Mouse (Mus musculus): ENCODE results near the gene Cox17.
A peak's percentile ranks its signal among the peaks of the same experiment; 100 is the strongest.

Cox17 gene

GRCm38 (mm10) chr16:38395060-38395730, 48.4 kb downstream of the Cox17 start:
- DNase-seq (ENCODE audit: low read depth, low spot score), result no peak

GRCm38 (mm10) chr16:38396155-38396554, 49.4 kb downstream of the Cox17 start:
- peak; percentile 37 for DNase-seq (ENCODE audit: low read depth, low spot score)

GRCm38 (mm10) chr16:38398266-38398665, 51.5 kb downstream of the Cox17 start:
- no peak for DNase-seq (ENCODE audit: low read depth, low spot score)

GRCm38 (mm10) chr16:38399076-38399475, 52.3 kb downstream of the Cox17 start:
- DNase-seq (ENCODE audit: low read depth, low spot score), result no peak

GRCm38 (mm10) chr16:38399531-38400231, 52.9 kb downstream of the Cox17 start:
- peak; percentile 25 for DNase-seq (ENCODE audit: low read depth, low spot score)

GRCm38 (mm10) chr16:38400311-38400960, 53.6 kb downstream of the Cox17 start:
- DNase-seq (ENCODE audit: low read depth, low spot score), result no peak

- DNase-seq (ENCODE audit: low read depth, low spot score), result no peak
Measured at GRCm38 (mm10) chr16:38401468-38401867, 54.7 kb downstream of the Cox17 start.

All from CD4-positive, CD25-positive, alpha-beta regulatory T cell, adult 2 months (primary cell).